ENCODE assay signal across 16 mouse cellular contexts in genomic region chr4:130103632-130104031, GRCm38 (mm10). TPM values are rescaled to one million over a fixed set of nuclear protein-coding genes. Genes with fewer than 3 reads are reported as not detected.
A peak's percentile ranks its signal among the peaks of the same experiment; 100 is the strongest.
DNase-seq lines count a peak whose midpoint lies in the region; ATAC-seq and TF ChIP-seq lines count a peak whose summit lies in the region.
"Had no signal": no experiment of that assay in that cellular context is flagged by ENCODE, and none has a peak within 500 bp of the region (broad histone marks: within the 10 kb centered on the region; RNA-seq: fewer than 3 reads in every experiment).

No protein-coding gene starts in this region.

- H3K27ac ChIP-seq in heart, adult 2 months: no peak overlapping the region
- H3K27ac ChIP-seq in lung, postnatal 0 days (ENCODE audit: low read length): 0 out of 2 replicates have a peak overlapping the region, but pooled peaks have one; percentile 7
- peak overlapping the region; percentile 76; the same call in 1 of the 2 replicates for H3K27ac ChIP-seq in small intestine, adult 2 months (ENCODE audit: insufficient read depth, low read depth, low read length)
- H3K27ac ChIP-seq in forebrain, embryonic 10.5 days: no peak overlapping the region

- 76% methylated on average over 12 of the region's 12 CpGs for WGBS in heart, adult 2 months
- WGBS in lung, postnatal 0 days: 84% methylated on average over 12 of the region's 12 CpGs
- 90% methylated on average over 12 of the region's 12 CpGs for WGBS in small intestine, adult 2 months
- WGBS in forebrain, embryonic 10.5 days: 77% methylated on average over 12 of the region's 12 CpGs

- intact Hi-C loops in heart, adult 2 months (cut with DNase I): no loop called here
- intact Hi-C loops in heart, postnatal 14 days (cut with DNase I): no loop called here

- no peak for ATAC-seq in lung, postnatal 0 days

- no peak overlapping the region for H3K4me2 ChIP-seq in lung, postnatal 0 days (replicated peaks; ENCODE audit: low read depth, low read length)

- H3K79me2 ChIP-seq in heart, adult 2 months (replicated peaks; ENCODE audit: control insufficient read depth, insufficient read depth, low read length): no peaks in the 10 kb centered on the region

- no peak for DNase-seq in heart, adult 2 months
- DNase-seq in heart, postnatal 14 days: no peak
- no peak for DNase-seq in lung, postnatal 0 days (ENCODE audit: low spot score)
- DNase-seq in lung, postnatal 36 days: no peak
- peak; percentile 28 for DNase-seq in WW6 (ENCODE audit: low read depth, low spot score)
- no peak for DNase-seq in urinary bladder, postnatal 36 days (ENCODE audit: low spot score in 2 of 2)
- no peak for DNase-seq in forebrain, embryonic 10.5 days (ENCODE audit: extremely low spot score, low spot score)
- DNase-seq: adrenal gland, postnatal 25 days; cerebellum, adult 11 months; heart, adult 11 months; heart, postnatal 10 days; kidney, adult 11 months had no signal

- H3K9ac ChIP-seq in heart, adult 2 months (ENCODE audit: low read depth, low read length): no peak overlapping the region
- no peak overlapping the region for H3K9ac ChIP-seq in lung, postnatal 0 days (replicated peaks; ENCODE audit: low read depth)

- H3K36me3 ChIP-seq in heart, adult 2 months (ENCODE audit: control insufficient read depth, insufficient read depth, low read length): peaks cover 2% of the 10 kb centered on the region; the same call in 1 of the 2 replicates
- no peaks in the 10 kb centered on the region for H3K36me3 ChIP-seq in lung, postnatal 0 days (ENCODE audit: insufficient read depth, low read length)
- no peaks in the 10 kb centered on the region for H3K36me3 ChIP-seq in small intestine, adult 2 months (ENCODE audit: control insufficient read depth, insufficient read depth, low read length)
- no peaks in the 10 kb centered on the region for H3K36me3 ChIP-seq in forebrain, embryonic 10.5 days (replicated peaks)

- TF ChIP-seq POLR2A in heart, adult 2 months (IDR thresholded peaks at IDR 0.05; ENCODE audit: insufficient read depth, low read depth, low read length): no peak
- no peak for TF ChIP-seq POLR2A in small intestine, adult 2 months (IDR thresholded peaks at IDR 0.05; ENCODE audit: low read depth, low read length)

- H3K4me3 ChIP-seq in heart, adult 2 months: no peak overlapping the region
- H3K4me3 ChIP-seq in lung, postnatal 0 days (ENCODE audit: low read depth, low read length): no peak overlapping the region
- no peak overlapping the region for H3K4me3 ChIP-seq in small intestine, adult 2 months (ENCODE audit: low read depth, low read length)
- no peak overlapping the region for H3K4me3 ChIP-seq in forebrain, embryonic 10.5 days
- H3K4me3 ChIP-seq: megakaryocyte, embryonic 14.5 days; myocyte had no signal

- H3K9me3 ChIP-seq in lung, postnatal 0 days (ENCODE audit: low read length): no peaks in the 10 kb centered on the region
- H3K9me3 ChIP-seq in forebrain, embryonic 10.5 days: peaks cover 4% of the 10 kb centered on the region; the same call in 1 of the 2 replicates

- H3K27me3 ChIP-seq in heart, adult 2 months (ENCODE audit: control insufficient read depth, insufficient read depth, low read length): no peaks in the 10 kb centered on the region
- no peaks in the 10 kb centered on the region for H3K27me3 ChIP-seq in lung, postnatal 0 days (replicated peaks; ENCODE audit: insufficient read depth, low read length)
- no peaks in the 10 kb centered on the region for H3K27me3 ChIP-seq in small intestine, adult 2 months (ENCODE audit: control insufficient read depth, insufficient read depth, low read length)
- H3K27me3 ChIP-seq in forebrain, embryonic 10.5 days (ENCODE audit: poor library complexity, severe bottlenecking): peaks cover 19% of the 10 kb centered on the region

- no peak for TF ChIP-seq EP300 in heart, adult 2 months (IDR thresholded peaks at IDR 0.05; ENCODE audit: insufficient read depth, low read depth, low read length)
- TF ChIP-seq EP300 in lung, postnatal 0 days (IDR thresholded peaks at IDR 0.05): no peak

- TF ChIP-seq CTCF in heart, adult 2 months (IDR thresholded peaks at IDR 0.05): peak; percentile 37
- peak; percentile 48 for TF ChIP-seq CTCF in lung, postnatal 0 days (IDR thresholded peaks at IDR 0.05)
- TF ChIP-seq CTCF in small intestine, adult 2 months (IDR thresholded peaks at IDR 0.05; ENCODE audit: extremely low read depth, insufficient read length, insufficient replicate concordance, low read depth, low read length): peak; percentile 51; the same call in 1 of the 2 replicates

- peaks cover 4% of the 10 kb centered on the region for H3K4me1 ChIP-seq in heart, adult 2 months (ENCODE audit: control insufficient read depth, insufficient read depth, low read length)
- peaks cover 17% of the 10 kb centered on the region; the same call in 1 of the 2 replicates for H3K4me1 ChIP-seq in lung, postnatal 0 days (ENCODE audit: insufficient read depth, low read depth, low read length)
- peaks cover 30% of the 10 kb centered on the region for H3K4me1 ChIP-seq in small intestine, adult 2 months (ENCODE audit: control insufficient read depth, insufficient read depth, insufficient read length, low read length)
- peaks cover 45% of the 10 kb centered on the region for H3K4me1 ChIP-seq in forebrain, embryonic 10.5 days

RNA-seq across cellular contexts. Expression of gene Pef1, which starts 1.3 kb away (rescaled TPM):
- 10 to 100 TPM; 31.4 to 38.0 TPM for total RNA-seq in heart, adult 2 months (2021)
- 59.3 and 63.7 TPM in 2 replicates for polyA plus RNA-seq in heart, adult 2 months (2012; rRNA removed)
- 10 to 100 TPM; 37.6 to 39.1 TPM for total RNA-seq in heart, postnatal 14 days (2021)
- 82.0 and 84.6 TPM in 2 replicates for polyA plus RNA-seq in lung, postnatal 0 days (2015; fragmentation: Nextera tagmentation; extraction: Ambion mirVana)
- polyA plus RNA-seq in small intestine, adult 2 months (2012; rRNA removed): 71.6 and 171 TPM in 2 replicates
- polyA plus RNA-seq in forebrain, embryonic 10.5 days (2016; fragmentation: Nextera tagmentation; extraction: Ambion mirVana): 69.8 and 70.4 TPM in 2 replicates

RNA-seq across cellular contexts. Expression of gene Hcrtr1, which starts 35.5 kb away (rescaled TPM):
- not detected for total RNA-seq in heart, adult 2 months (2021)
- 0.23 and 0.27 TPM in 2 replicates for polyA plus RNA-seq in heart, adult 2 months (2012; rRNA removed)
- total RNA-seq in heart, postnatal 14 days (2021): under 1 TPM in 1 of 2 experiments, not detected in 1; 0.12 TPM
- polyA plus RNA-seq in lung, postnatal 0 days (2015; fragmentation: Nextera tagmentation; extraction: Ambion mirVana): 0.08 and 0.18 TPM in 2 replicates
- polyA plus RNA-seq in small intestine, adult 2 months (2012; rRNA removed): 3.3 and 3.8 TPM in 2 replicates
- polyA plus RNA-seq in forebrain, embryonic 10.5 days (2016; fragmentation: Nextera tagmentation; extraction: Ambion mirVana): 0.32 and 0.36 TPM in 2 replicates
- total RNA-seq: common myeloid progenitor, adult 5-6 weeks; heart, postnatal 10 days had no signal
- polyA plus RNA-seq: myocyte had no signal

RNA-seq across cellular contexts. Expression of gene Col16a1, which starts 56.0 kb away (rescaled TPM):
- 1 to 10 TPM; 5.0 to 5.5 TPM for total RNA-seq in heart, adult 2 months (2021)
- polyA plus RNA-seq in heart, adult 2 months (2012; rRNA removed): 7.2 and 8.4 TPM in 2 replicates
- 10 to 100 TPM; 13.9 to 19.7 TPM for total RNA-seq in heart, postnatal 14 days (2021)
- polyA plus RNA-seq in lung, postnatal 0 days (2015; fragmentation: Nextera tagmentation; extraction: Ambion mirVana): 26.2 and 30.1 TPM in 2 replicates
- 6.9 and 8.2 TPM in 2 replicates for polyA plus RNA-seq in small intestine, adult 2 months (2012; rRNA removed)
- 2.3 and 2.4 TPM in 2 replicates for polyA plus RNA-seq in forebrain, embryonic 10.5 days (2016; fragmentation: Nextera tagmentation; extraction: Ambion mirVana)

Comparison
In these comparisons a context has a peak if more than half of its experiments do, and no peak if none do; other contexts are left out.
1. H3K27ac ChIP-seq: peak in lung, postnatal 0 days (single experiment) and small intestine, adult 2 months (single experiment); none in heart, adult 2 months (single experiment) and forebrain, embryonic 10.5 days (single experiment).
2. Peak in every context shown above with its lines, with median percentiles within 50 percentile points of each other: CTCF ChIP-seq.